Mouse (Mus musculus) lung, adult 2 months (tissue): ENCODE data around the gene Cbx2. TPM values are rescaled to one million over a fixed set of nuclear protein-coding genes. Genes with fewer than 3 reads are reported as not detected.

Source experiments
- DNase-seq: peaks from one replicate; pipeline ENCODE4 v3.0.0; 2022
- H3K4me1 ChIP-seq: fragments of 200-500 bp; 2 replicates; pipeline ENCODE4 v1.6.1; 2011; ENCODE audit warnings: low read length; ENCODE audit not compliant: control insufficient read depth, insufficient read depth
- H3K4me3 ChIP-seq: fragments of 200-500 bp; replicated peaks from 2 replicates; pipeline ENCODE3; 2011; ENCODE audit warnings: low read depth, mild to moderate bottlenecking, control low read depth, low read length; ENCODE audit errors: extremely low read depth
- CTCF ChIP-seq: fragments of 200-500 bp; IDR thresholded peaks from 2 replicates; pipeline ENCODE4 v1.5.1; 2011; ENCODE audit warnings: mild to moderate bottlenecking, low read length, control low read depth; ENCODE audit not compliant: insufficient read depth
- POLR2A ChIP-seq: fragments of 200-500 bp; IDR thresholded peaks from 2 replicates; pipeline ENCODE4 v1.6.1; 2011; ENCODE audit warnings: low read depth, mild to moderate bottlenecking, control low read depth, low read length, borderline replicate concordance; ENCODE audit errors: extremely low read depth
- WGBS: fragments of 180-500 bp; shearing (Covaris S2); methylation state at CpG from one replicate; pipeline ENCODE4 v1.1.7; 2018; 5-methylcytosine and 5-hydroxymethylcytosine counted together
- polyA plus RNA-seq: library from polyadenylated mRNA; depleted of rRNA; stranded (reverse); fragments of >200 nt; gene quantifications from 2 replicates; pipeline ENCODE4 v1.2.3, GENCODE M21; 2012; rRNA removed

Gene Cbx2
- polyA plus RNA-seq, 1 experiment: 4.4 TPM

DNA sequence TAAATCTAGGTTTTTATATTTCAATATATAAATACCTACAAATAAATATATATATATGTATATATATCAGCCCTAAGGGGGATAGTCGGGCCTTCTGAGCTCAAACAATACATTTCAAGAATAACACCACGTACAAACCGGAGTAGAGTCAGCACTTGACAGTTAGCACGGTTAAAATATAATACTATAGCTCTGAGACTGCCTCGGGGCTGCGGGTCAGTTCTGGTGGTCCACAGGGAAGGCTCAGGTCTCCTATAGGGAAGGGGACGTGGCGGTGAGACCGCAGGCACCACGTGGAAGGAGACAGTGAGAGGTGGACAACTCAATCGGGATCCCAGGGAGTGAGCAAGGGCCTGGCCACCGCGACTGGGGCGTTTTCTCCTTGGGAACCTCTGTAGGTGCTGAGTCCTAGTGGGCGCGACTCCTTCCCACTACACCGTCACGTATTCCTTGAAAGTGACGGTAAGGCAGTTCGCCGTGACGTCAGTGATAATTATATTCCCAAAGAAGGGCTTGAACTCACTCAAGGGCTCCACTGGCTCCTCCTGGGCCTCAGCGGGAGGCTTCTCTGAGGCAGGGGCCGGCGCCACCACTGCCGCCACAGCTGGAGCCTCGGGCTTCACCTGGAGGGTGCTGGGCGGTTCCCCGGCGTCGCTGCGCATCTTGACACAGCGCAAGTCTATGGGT lies 57.8 kb downstream of the Cbx2 start:
- DNase-seq: no peak
- Histone ChIP-seq H3K4me1 (peaks cover 30% of the 10 kb centered on the region), H3K4me3 (no peak overlapping the region)
- 82% methylated on average over 33 of the region's 33 CpGs for WGBS
- TF ChIP-seq CTCF (no peak), POLR2A (no peak)

Other genes with a start within 250 kb of the Cbx2 start
- 1.3 and 1.9 TPM in 2 replicates for gene Rbfox3, start 111.4 kb upstream of the Cbx2 start, polyA plus RNA-seq
- gene Enpp7, start 34.8 kb upstream of the Cbx2 start, polyA plus RNA-seq: 0.13 TPM in 1 of 2 replicates, not detected in the other
- gene Cbx8, start 18.0 kb downstream of the Cbx2 start, polyA plus RNA-seq: 3.8 and 3.9 TPM in 2 replicates
- 16.2 and 16.8 TPM in 2 replicates for gene Cbx4, start 63.3 kb downstream of the Cbx2 start, polyA plus RNA-seq
- 15.8 and 17.6 TPM in 2 replicates for gene Tbc1d16, start 205.5 kb downstream of the Cbx2 start, polyA plus RNA-seq
- gene Ccdc40, start 205.6 kb downstream of the Cbx2 start, polyA plus RNA-seq: 9.7 and 12.0 TPM in 2 replicates
- 188 and 192 TPM in 2 replicates for gene Gaa, start 244.9 kb downstream of the Cbx2 start, polyA plus RNA-seq